Mouse (Mus musculus): ENCODE data around the gene 4931409K22Rik. TPM values are rescaled to one million over a fixed set of nuclear protein-coding genes. Genes with fewer than 3 reads are reported as not detected.
A peak's percentile ranks its signal among the peaks of the same experiment; 100 is the strongest.

Gene 4931409K22Rik
- polyA plus RNA-seq, 1 experiment from 2014 or later, result not detected

DNA sequence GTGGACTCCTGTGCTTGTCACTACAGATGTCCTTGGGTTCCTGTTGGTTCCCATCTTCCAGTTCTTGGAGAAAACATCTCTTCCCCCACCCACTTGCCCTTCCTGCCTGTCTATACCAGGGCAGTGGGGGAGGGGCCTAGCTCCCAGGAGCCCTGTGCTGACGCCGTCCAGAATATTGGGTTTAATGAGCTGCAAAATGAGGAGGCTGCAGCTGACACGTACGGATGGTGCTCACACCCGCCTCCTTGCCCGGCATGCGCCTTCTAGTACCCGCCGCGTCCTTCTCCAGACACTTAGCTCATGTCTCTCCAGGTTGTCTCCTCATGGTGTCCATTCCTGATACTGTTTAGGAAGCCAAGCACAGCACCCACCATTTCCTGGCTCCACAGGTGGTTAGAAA lies 57.5 kb downstream of the 4931409K22Rik start:
- Histone ChIP-seq H3K27me3 (ENCODE audit: control insufficient read depth, insufficient read depth, low read length) (no peaks in the 10 kb centered on the region), H3K9me3 (replicated peaks; ENCODE audit: control insufficient read depth, low read length) (no peaks in the 10 kb centered on the region), H3K9ac (replicated peaks; ENCODE audit: low read length) (no peak overlapping the region), H3K27ac (replicated peaks; ENCODE audit: low read depth, low read length) (no peak overlapping the region), H3K4me2 (ENCODE audit: low read depth, low read length) (no peak overlapping the region), H3K4me3 (ENCODE audit: low read depth, low read length) (no peak overlapping the region), H3K36me3 (replicated peaks; ENCODE audit: control insufficient read depth, insufficient read depth, low read depth, low read length) (peaks cover 22% of the 10 kb centered on the region), H3K4me1 (ENCODE audit: control insufficient read depth, insufficient read depth, low read length) (no peaks in the 10 kb centered on the region)
- 72% methylated on average over 10 of the region's 10 CpGs for WGBS
- ATAC-seq (replicated peaks; ENCODE audit: insufficient number of reproducible peaks, low FRiP score, low TSS enrichment, low read depth) (no peak), DNase-seq (ENCODE audit: low spot score) (no peak)

DNA sequence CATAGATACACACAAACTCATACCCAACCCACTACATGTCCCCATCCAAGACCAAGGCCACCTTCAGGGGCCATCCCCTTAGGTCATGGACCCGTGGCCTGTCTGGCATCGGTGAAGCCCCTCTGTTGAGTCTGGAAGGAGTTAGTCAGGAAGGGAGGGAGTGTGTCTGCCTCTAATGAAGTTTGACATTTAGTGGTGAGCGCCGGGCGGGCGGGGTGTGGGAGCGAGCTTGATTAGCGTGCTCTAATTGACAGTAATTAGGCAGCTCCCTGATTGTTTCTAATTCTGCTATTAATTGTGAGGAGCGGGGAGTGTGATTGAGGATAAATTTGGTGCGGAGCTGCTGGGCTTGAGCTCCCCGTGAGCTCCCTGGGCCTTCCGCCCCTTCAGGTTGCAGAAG lies 59.1 kb downstream of the 4931409K22Rik start:
- ATAC-seq (replicated peaks; ENCODE audit: insufficient number of reproducible peaks, low FRiP score, low TSS enrichment, low read depth) (no peak), DNase-seq (ENCODE audit: low spot score) (no peak)
- no peaks in the 10 kb centered on the region for H3K4me1 ChIP-seq (ENCODE audit: control insufficient read depth, insufficient read depth, low read length)
- H3K4me2 ChIP-seq (ENCODE audit: low read depth, low read length), result no peak overlapping the region
- no peak overlapping the region for H3K4me3 ChIP-seq (ENCODE audit: low read depth, low read length)
- H3K9ac ChIP-seq (replicated peaks; ENCODE audit: low read length), result no peak overlapping the region
- 48% methylated on average over 12 of the region's 12 CpGs for WGBS
- H3K27me3 ChIP-seq (ENCODE audit: control insufficient read depth, insufficient read depth, low read length), result no peaks in the 10 kb centered on the region
- no peak overlapping the region for H3K27ac ChIP-seq (replicated peaks; ENCODE audit: low read depth, low read length)
- no peaks in the 10 kb centered on the region for H3K9me3 ChIP-seq (replicated peaks; ENCODE audit: control insufficient read depth, low read length)
- peaks cover 27% of the 10 kb centered on the region for H3K36me3 ChIP-seq (replicated peaks; ENCODE audit: control insufficient read depth, insufficient read depth, low read depth, low read length)

DNA sequence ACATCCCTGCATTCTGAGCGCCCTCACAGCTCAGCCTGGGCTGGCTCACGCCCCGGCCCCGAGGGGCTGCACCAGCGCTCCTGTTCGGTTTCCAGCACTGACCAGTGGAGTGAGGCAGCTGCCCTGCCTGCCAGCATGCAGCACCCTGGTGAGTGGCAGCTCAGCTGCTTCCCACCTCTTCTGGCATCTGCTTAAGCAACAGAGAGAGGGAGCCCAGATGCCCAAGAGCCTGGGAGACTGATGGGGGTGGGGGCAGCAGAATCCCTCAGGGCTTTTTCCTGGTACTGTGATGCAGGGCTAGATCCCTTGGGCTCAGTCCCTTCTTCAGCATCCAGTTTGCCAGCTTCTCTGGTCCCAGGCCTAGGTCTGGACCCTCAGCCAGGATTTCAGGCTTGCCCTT lies 59.9 kb downstream of the 4931409K22Rik start:
- no peaks in the 10 kb centered on the region for H3K27me3 ChIP-seq (ENCODE audit: control insufficient read depth, insufficient read depth, low read length)
- ATAC-seq (replicated peaks; ENCODE audit: insufficient number of reproducible peaks, low FRiP score, low TSS enrichment, low read depth), result no peak
- H3K9me3 ChIP-seq (replicated peaks; ENCODE audit: control insufficient read depth, low read length), result no peaks in the 10 kb centered on the region
- WGBS, result 42% methylated on average over 6 of the region's 6 CpGs
- no peak overlapping the region; the same call in 1 of the 2 replicates for H3K9ac ChIP-seq (replicated peaks; ENCODE audit: low read length)
- H3K4me1 ChIP-seq (ENCODE audit: control insufficient read depth, insufficient read depth, low read length), result no peaks in the 10 kb centered on the region
- DNase-seq (ENCODE audit: low spot score), result no peak
- H3K36me3 ChIP-seq (replicated peaks; ENCODE audit: control insufficient read depth, insufficient read depth, low read depth, low read length), result peaks cover 23% of the 10 kb centered on the region
- no peak overlapping the region for H3K27ac ChIP-seq (replicated peaks; ENCODE audit: low read depth, low read length)
- no peak overlapping the region for H3K4me2 ChIP-seq (ENCODE audit: low read depth, low read length)
- H3K4me3 ChIP-seq (ENCODE audit: low read depth, low read length), result no peak overlapping the region

DNA sequence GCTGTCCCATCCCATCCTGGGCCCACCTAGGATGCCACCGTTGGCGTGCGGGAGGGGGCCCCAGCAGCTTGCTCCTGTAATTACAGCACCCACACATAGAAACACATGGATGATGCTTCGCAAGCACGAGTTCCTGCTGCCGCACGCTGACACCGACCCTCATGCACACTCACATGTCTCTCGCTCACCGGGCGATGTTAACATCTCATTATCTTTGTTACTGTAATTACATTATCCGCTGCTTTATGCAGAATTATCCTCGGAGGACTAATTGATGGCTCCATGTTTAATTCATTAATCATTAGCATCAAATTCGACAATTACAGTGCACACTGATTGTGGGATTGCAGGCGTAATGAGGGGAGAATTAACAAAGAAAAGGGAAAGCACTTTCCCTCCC lies 61.6 kb downstream of the 4931409K22Rik start:
- no peak overlapping the region for H3K9ac ChIP-seq (replicated peaks; ENCODE audit: low read length)
- H3K27ac ChIP-seq (replicated peaks; ENCODE audit: low read depth, low read length), result no peak overlapping the region
- no peaks in the 10 kb centered on the region for H3K4me1 ChIP-seq (ENCODE audit: control insufficient read depth, insufficient read depth, low read length)
- no peak overlapping the region for H3K4me3 ChIP-seq (ENCODE audit: low read depth, low read length)
- H3K9me3 ChIP-seq (replicated peaks; ENCODE audit: control insufficient read depth, low read length), result no peaks in the 10 kb centered on the region
- peaks cover 16% of the 10 kb centered on the region for H3K36me3 ChIP-seq (replicated peaks; ENCODE audit: control insufficient read depth, insufficient read depth, low read depth, low read length)
- H3K27me3 ChIP-seq (ENCODE audit: control insufficient read depth, insufficient read depth, low read length), result no peaks in the 10 kb centered on the region
- no peak overlapping the region for H3K4me2 ChIP-seq (ENCODE audit: low read depth, low read length)
- no peak for ATAC-seq (replicated peaks; ENCODE audit: insufficient number of reproducible peaks, low FRiP score, low TSS enrichment, low read depth)
- DNase-seq (ENCODE audit: low spot score), result no peak
- WGBS, result 83% methylated on average over 15 of the region's 15 CpGs

MicroRNA genes within 50 kb of the gene (microRNA counts, 519-probe panel; counts per million panel counts)
- not detected for microRNA mmu-miR-671-3p
- microRNA mmu-miR-671-5p, result not detected

Small RNA genes lying within 50 kb of the gene (microRNA-seq; reads per million reads assigned to microRNA genes)
- 522 reads per million, percentile 63 among the genes with 10 or more reads in this experiment for gene Mir671 (ENCODE audit: borderline number of aligned reads)

Other genes starting within 250 kb of the 4931409K22Rik start
- 3.7 and 4.2 TPM in 2 replicates for gene Kcnh2, start 205.2 kb downstream of the 4931409K22Rik start, polyA plus RNA-seq (2014; fragmentation: Nextera tagmentation; extraction: Ambion mirVana)
- 3.2 and 4.2 TPM in 2 replicates for gene Nos3, start 192.0 kb downstream of the 4931409K22Rik start, polyA plus RNA-seq (2014; fragmentation: Nextera tagmentation; extraction: Ambion mirVana)
- gene Atg9b, start 164.7 kb downstream of the 4931409K22Rik start, polyA plus RNA-seq (2014; fragmentation: Nextera tagmentation; extraction: Ambion mirVana), result 0.18 and 0.21 TPM in 2 replicates
- 27.0 and 27.4 TPM in 2 replicates for gene Abcb8, start 163.1 kb downstream of the 4931409K22Rik start, polyA plus RNA-seq (2014; fragmentation: Nextera tagmentation; extraction: Ambion mirVana)
- gene Asic3, start 143.4 kb downstream of the 4931409K22Rik start, polyA plus RNA-seq (2014; fragmentation: Nextera tagmentation; extraction: Ambion mirVana), result 0.42 and 0.45 TPM in 2 replicates
- gene Cdk5, start 133.3 kb downstream of the 4931409K22Rik start, polyA plus RNA-seq (2014; fragmentation: Nextera tagmentation; extraction: Ambion mirVana), result 49.9 and 50.8 TPM in 2 replicates
- gene Slc4a2, start 133.0 kb downstream of the 4931409K22Rik start, polyA plus RNA-seq (2014; fragmentation: Nextera tagmentation; extraction: Ambion mirVana), result 16.5 and 20.6 TPM in 2 replicates
- 77.8 and 88.2 TPM in 2 replicates for gene Fastk, start 111.5 kb downstream of the 4931409K22Rik start, polyA plus RNA-seq (2014; fragmentation: Nextera tagmentation; extraction: Ambion mirVana)
- 20.2 and 24.7 TPM in 2 replicates for gene Tmub1, start 109.0 kb downstream of the 4931409K22Rik start, polyA plus RNA-seq (2014; fragmentation: Nextera tagmentation; extraction: Ambion mirVana)
- gene Agap3, start 104.6 kb downstream of the 4931409K22Rik start, polyA plus RNA-seq (2014; fragmentation: Nextera tagmentation; extraction: Ambion mirVana), result 40.0 and 45.1 TPM in 2 replicates
- 0.07 and 0.13 TPM in 2 replicates for gene Gbx1, start 29.6 kb downstream of the 4931409K22Rik start, polyA plus RNA-seq (2014; fragmentation: Nextera tagmentation; extraction: Ambion mirVana)
- gene Asb10, start 15.8 kb downstream of the 4931409K22Rik start, polyA plus RNA-seq (2014; fragmentation: Nextera tagmentation; extraction: Ambion mirVana), result 0.24 and 0.36 TPM in 2 replicates
- gene Abcf2, start 20.7 kb upstream of the 4931409K22Rik start, polyA plus RNA-seq (2014; fragmentation: Nextera tagmentation; extraction: Ambion mirVana), result 148 and 159 TPM in 2 replicates
- gene Chpf2, start 29.9 kb upstream of the 4931409K22Rik start, polyA plus RNA-seq (2014; fragmentation: Nextera tagmentation; extraction: Ambion mirVana), result 6.4 and 7.1 TPM in 2 replicates
- 46.2 and 47.1 TPM in 2 replicates for gene Smarcd3, start 67.6 kb upstream of the 4931409K22Rik start, polyA plus RNA-seq (2014; fragmentation: Nextera tagmentation; extraction: Ambion mirVana)
- 37.3 and 38.6 TPM in 2 replicates for gene Nub1, start 128.7 kb upstream of the 4931409K22Rik start, polyA plus RNA-seq (2014; fragmentation: Nextera tagmentation; extraction: Ambion mirVana)
- gene Wdr86, start 173.9 kb upstream of the 4931409K22Rik start, polyA plus RNA-seq (2014; fragmentation: Nextera tagmentation; extraction: Ambion mirVana), result 53.8 and 57.5 TPM in 2 replicates
- gene Crygn, start 201.2 kb upstream of the 4931409K22Rik start, polyA plus RNA-seq (2014; fragmentation: Nextera tagmentation; extraction: Ambion mirVana), result 3.3 TPM in 1 of 2 replicates, not detected in the other